In genomic region chr15:81272305-81273053, GRCm38 (mm10) we compare ENCODE assay signal across 7 mouse cellular contexts. TPM values are rescaled to one million over a fixed set of nuclear protein-coding genes. Genes with fewer than 3 reads are reported as not detected.
DNase-seq lines count a peak whose midpoint lies in the region; ATAC-seq and TF ChIP-seq lines count a peak whose summit lies in the region.

No protein-coding gene starts in this region.

- 0 out of 2 replicates have a peak overlapping the region, but pooled peaks have one; percentile 23 for H3K9ac ChIP-seq in forebrain, embryonic 11.5 days (ENCODE audit: low read length)
- peak overlapping the region; percentile 45; the same call in 1 of the 2 replicates for H3K9ac ChIP-seq in midbrain, embryonic 16.5 days (ENCODE audit: low read depth, low read length)

- no peak for ATAC-seq in forebrain, embryonic 11.5 days (replicated peaks; ENCODE audit: low FRiP score)
- peak; percentile 78 for ATAC-seq in midbrain, embryonic 16.5 days
- ATAC-seq in granulocyte monocyte progenitor cell, adult 5-6 weeks (replicated peaks; ENCODE audit: poor library complexity, severe bottlenecking) = no peak

- no peaks in the 10 kb centered on the region for H3K9me3 ChIP-seq in forebrain, embryonic 11.5 days (ENCODE audit: control insufficient read depth, low read length)
- no peaks in the 10 kb centered on the region for H3K9me3 ChIP-seq in midbrain, embryonic 16.5 days (replicated peaks; ENCODE audit: control insufficient read depth, low read length, poor library complexity, severe bottlenecking)

- H3K4me1 ChIP-seq in forebrain, embryonic 11.5 days (replicated peaks; ENCODE audit: control insufficient read depth, insufficient read depth, low read length) = no peaks in the 10 kb centered on the region; the same call in 1 of the 2 replicates
- H3K4me1 ChIP-seq in midbrain, embryonic 16.5 days (ENCODE audit: control insufficient read depth, insufficient read depth, low read length) = peaks cover 15% of the 10 kb centered on the region

- H3K4me3 ChIP-seq in forebrain, embryonic 11.5 days (ENCODE audit: low read depth, low read length) = no peak overlapping the region
- no peak overlapping the region for H3K4me3 ChIP-seq in left cerebral cortex, adult 2 months
- H3K4me3 ChIP-seq in midbrain, embryonic 16.5 days (ENCODE audit: low read depth, low read length) = no peak overlapping the region

- no peak overlapping the region for H3K27ac ChIP-seq in forebrain, embryonic 11.5 days (ENCODE audit: low read depth, low read length)
- H3K27ac ChIP-seq in left cerebral cortex, adult 2 months = peak overlapping the region; percentile 45; the same call in 1 of the 2 replicates
- H3K27ac ChIP-seq in midbrain, embryonic 16.5 days (ENCODE audit: low read length) = peak overlapping the region; percentile 79

- no peaks in the 10 kb centered on the region for H3K36me3 ChIP-seq in forebrain, embryonic 11.5 days (ENCODE audit: control insufficient read depth, insufficient read depth, low read length)
- no peaks in the 10 kb centered on the region for H3K36me3 ChIP-seq in midbrain, embryonic 16.5 days (ENCODE audit: control insufficient read depth, insufficient read depth, low read length)

- H3K4me2 ChIP-seq in forebrain, embryonic 11.5 days (ENCODE audit: low read depth, low read length, severe bottlenecking) = no peak overlapping the region
- peak overlapping the region; percentile 29 for H3K4me2 ChIP-seq in midbrain, embryonic 16.5 days (ENCODE audit: low read length)

- intact Hi-C loops in heart, postnatal 10 days (cut with DNase I) = no loop called here
- intact Hi-C loops in left cerebral cortex, adult 2 months (cut with DNase I) = no loop called here

- peak; percentile 90 for DNase-seq in MN1 (ENCODE audit: low spot score)
- DNase-seq in adrenal gland, adult 2 months = peak; percentile 73
- no peak for DNase-seq in forebrain, embryonic 11.5 days (ENCODE audit: low spot score)
- peak; percentile 56 to 60 for DNase-seq in heart, postnatal 10 days
- DNase-seq in left cerebral cortex, adult 2 months (ENCODE audit: extremely low spot score in 1 of 2, low spot score in 2 of 2) = peak; percentile 41 to 62

- H3K27me3 ChIP-seq in forebrain, embryonic 11.5 days (ENCODE audit: control insufficient read depth, insufficient read depth, low read length) = no peaks in the 10 kb centered on the region
- H3K27me3 ChIP-seq in midbrain, embryonic 16.5 days (ENCODE audit: control insufficient read depth, insufficient read depth, low read depth, low read length) = no peaks in the 10 kb centered on the region

- TF ChIP-seq CTCF in left cerebral cortex, adult 2 months (IDR thresholded peaks at IDR 0.05) = no peak

- WGBS in forebrain, embryonic 11.5 days = 24% methylated on average over 13 of the region's 13 CpGs
- WGBS in midbrain, embryonic 16.5 days = 19% methylated on average over 13 of the region's 13 CpGs

RNA-seq across cellular contexts. Expression of gene Mchr1, which starts 37.2 kb away (rescaled TPM):
- under 1 TPM; 0.17 to 0.55 TPM for total RNA-seq in adrenal gland, adult 2 months (2021)
- polyA plus RNA-seq in adrenal gland, adult 2 months (2012; rRNA removed) = 0.45 and 0.86 TPM in 2 replicates
- polyA plus RNA-seq in forebrain, embryonic 11.5 days (2014; fragmentation: Nextera tagmentation; extraction: Ambion mirVana) = 0.49 TPM in 1 of 2 replicates, not detected in the other
- not detected for total RNA-seq in heart, postnatal 10 days (2021)
- 10 to 100 TPM; 23.6 to 27.5 TPM for total RNA-seq in left cerebral cortex, adult 2 months (2021)
- polyA plus RNA-seq in midbrain, embryonic 16.5 days (2015; fragmentation: Nextera tagmentation; extraction: Ambion mirVana) = 6.7 and 8.7 TPM in 2 replicates
- not detected in 2 replicates for total RNA-seq in granulocyte monocyte progenitor cell, adult 5-6 weeks (2014; fragmentation: Nextera tagmentation)
- not detected in 2 replicates for total RNA-seq in granulocyte monocyte progenitor cell, adult 5-6 weeks (2017)

Comparison
In these comparisons a context has a peak if more than half of its experiments do, and no peak if none do; other contexts are left out.
1. RNA of gene Mchr1, which starts 37.2 kb away (total RNA-seq): 23.6 to 27.5 TPM in left cerebral cortex, adult 2 months; 0.17 to 0.55 TPM in adrenal gland, adult 2 months, not detected in heart, postnatal 10 days and not detected in granulocyte monocyte progenitor cell, adult 5-6 weeks; every median in the first group is over 10 times any median in the second.